Mouse (Mus musculus) olfactory bulb, adult 2 months (tissue): Measurements from ENCODE around the gene Ripor3. TPM values are rescaled to one million over a fixed set of nuclear protein-coding genes. Genes with fewer than 3 reads are reported as not detected.

Source experiments
- H3K27ac ChIP-seq: fragments of 200-500 bp; 2 replicates; pipeline ENCODE4 v1.5.1; 2012; ENCODE audit warnings: low read depth, low read length; ENCODE audit not compliant: insufficient read depth
- H3K4me1 ChIP-seq: fragments of 200-500 bp; 2 replicates; pipeline ENCODE4 v1.6.1; 2012; ENCODE audit warnings: low read length; ENCODE audit not compliant: control insufficient read depth, insufficient read depth
- H3K4me3 ChIP-seq: fragments of 200-500 bp; 2 replicates; pipeline ENCODE4 v1.5.1; 2012; ENCODE audit warnings: mild to moderate bottlenecking, low read depth, low read length, moderate library complexity; ENCODE audit not compliant: insufficient read depth
- CTCF ChIP-seq: fragments of 200-500 bp; IDR thresholded peaks from 2 replicates; pipeline ENCODE4 v1.5.1; 2012; ENCODE audit warnings: low read depth, mild to moderate bottlenecking, low read length, moderate library complexity; ENCODE audit not compliant: insufficient read depth
- POLR2A ChIP-seq: fragments of 200-500 bp; IDR thresholded peaks from 2 replicates; pipeline ENCODE4 v1.6.1; 2012; ENCODE audit warnings: mild to moderate bottlenecking, low read depth, low read length, moderate library complexity; ENCODE audit not compliant: insufficient read depth
- WGBS: fragments of 180-500 bp; shearing (Covaris S2); methylation state at CpG from one replicate; pipeline ENCODE4 v1.1.7; 2018; 5-methylcytosine and 5-hydroxymethylcytosine counted together
- polyA plus RNA-seq: library from polyadenylated mRNA; stranded (reverse); fragments of >200 nt; gene quantifications from 2 replicates; pipeline ENCODE4 v1.2.4, GENCODE M21; 2012; ENCODE audit warnings: low replicate concordance; ENCODE audit not compliant: missing spikeins, insufficient read depth, insufficient read length

The Ripor3 gene
- polyA plus RNA-seq, 1 experiment, result not detected

DNA sequence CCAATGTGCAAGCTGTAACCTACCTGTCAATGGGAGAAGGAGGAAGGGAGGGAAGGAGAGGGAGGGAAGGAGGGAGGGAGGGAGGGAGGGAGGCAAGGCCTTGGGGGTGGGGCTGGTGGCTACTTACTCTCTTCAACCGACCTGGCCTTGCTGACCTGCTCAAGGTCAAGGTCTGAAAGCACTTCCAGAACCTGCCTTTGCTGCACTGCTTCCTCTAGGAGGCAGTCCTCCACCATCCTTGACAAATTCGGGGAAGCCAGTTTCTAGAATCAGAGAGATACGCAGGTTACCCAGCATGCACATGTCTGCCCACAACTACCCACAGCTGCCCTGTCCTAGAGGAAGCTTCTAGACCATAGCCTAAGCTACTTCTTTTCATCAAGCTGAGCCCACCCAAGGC lies 25.5 kb downstream of the Ripor3 start:
- TF ChIP-seq POLR2A (no peak), CTCF (no peak)
- Histone ChIP-seq H3K27ac (no peak overlapping the region), H3K4me3 (no peak overlapping the region), H3K4me1 (peaks cover 39% of the 10 kb centered on the region)
- 42% methylated on average over 3 of the region's 3 CpGs for WGBS

DNA sequence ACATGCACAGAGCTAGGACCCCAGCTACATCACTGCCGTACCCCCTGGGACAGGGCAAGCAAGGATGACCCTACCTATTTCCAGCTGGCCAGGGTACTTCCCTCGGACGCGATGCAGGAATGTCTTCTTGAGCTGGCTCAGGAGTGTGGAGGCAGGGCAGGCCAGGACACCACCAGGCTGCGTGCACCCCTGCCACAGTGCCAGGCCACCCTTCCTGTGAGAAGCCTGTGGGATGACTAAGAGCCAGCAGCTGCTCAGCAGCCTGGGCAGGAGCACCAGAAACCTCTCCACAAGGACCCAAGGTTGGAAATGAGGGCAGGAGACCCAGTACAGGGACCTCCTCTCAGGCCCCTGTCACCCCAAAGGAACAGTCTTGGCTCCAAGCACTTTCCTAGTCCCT lies 26.0 kb downstream of the Ripor3 start:
- no peak overlapping the region for H3K4me3 ChIP-seq
- no peak overlapping the region for H3K27ac ChIP-seq
- 83% methylated on average over 5 of the region's 5 CpGs for WGBS
- peaks cover 36% of the 10 kb centered on the region for H3K4me1 ChIP-seq
- TF ChIP-seq POLR2A (no peak), CTCF (no peak)

DNA sequence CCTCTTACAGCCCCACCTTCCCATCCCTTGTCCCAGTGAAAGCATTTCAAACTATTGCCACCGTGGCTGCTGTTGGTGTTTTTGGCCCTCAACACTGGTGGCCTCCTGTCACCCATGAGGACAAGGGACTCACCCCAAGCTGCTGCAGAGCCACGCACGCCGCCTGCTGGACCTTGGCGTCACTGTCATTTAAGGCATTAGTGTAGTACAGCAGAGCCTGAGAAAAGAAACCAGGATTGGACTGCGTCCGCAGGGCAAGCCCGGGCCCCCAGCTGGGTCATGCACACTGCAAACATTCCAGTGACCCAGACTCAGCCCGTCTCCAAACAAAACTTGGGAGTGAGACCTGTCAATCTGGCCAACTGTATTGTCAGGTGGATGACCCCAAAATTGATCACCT lies 27.8 kb downstream of the Ripor3 start:
- H3K4me3 ChIP-seq, result no peak overlapping the region
- 61% methylated on average over 9 of the region's 9 CpGs for WGBS
- TF ChIP-seq POLR2A (no peak), CTCF (no peak)
- peaks cover 35% of the 10 kb centered on the region for H3K4me1 ChIP-seq
- H3K27ac ChIP-seq, result no peak overlapping the region

DNA sequence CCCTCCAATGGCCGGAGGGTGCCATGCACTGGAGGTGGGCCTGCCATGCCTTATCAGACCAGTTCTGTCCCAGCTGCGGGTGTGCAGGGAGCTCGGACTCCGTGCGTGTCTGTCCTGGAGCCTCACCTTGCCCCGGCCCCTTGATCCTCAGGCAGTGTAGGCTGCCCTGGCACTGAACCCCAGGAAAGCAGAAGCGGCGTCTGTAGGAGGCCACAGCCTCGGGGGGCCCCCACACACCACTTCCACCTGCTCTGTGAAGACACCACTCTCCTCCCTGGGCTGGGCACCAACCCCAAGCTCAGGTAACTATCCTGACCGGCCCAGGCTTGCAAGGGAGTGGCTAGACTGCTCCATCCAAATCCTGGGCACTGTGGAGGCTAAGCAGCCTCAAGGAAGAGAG lies 30.0 kb downstream of the Ripor3 start:
- 93% methylated on average over 10 of the region's 10 CpGs for WGBS
- Histone ChIP-seq H3K4me1 (peaks cover 24% of the 10 kb centered on the region), H3K4me3 (no peak overlapping the region), H3K27ac (no peak overlapping the region)
- no peak for TF ChIP-seq CTCF
- no peak for TF ChIP-seq POLR2A

DNA sequence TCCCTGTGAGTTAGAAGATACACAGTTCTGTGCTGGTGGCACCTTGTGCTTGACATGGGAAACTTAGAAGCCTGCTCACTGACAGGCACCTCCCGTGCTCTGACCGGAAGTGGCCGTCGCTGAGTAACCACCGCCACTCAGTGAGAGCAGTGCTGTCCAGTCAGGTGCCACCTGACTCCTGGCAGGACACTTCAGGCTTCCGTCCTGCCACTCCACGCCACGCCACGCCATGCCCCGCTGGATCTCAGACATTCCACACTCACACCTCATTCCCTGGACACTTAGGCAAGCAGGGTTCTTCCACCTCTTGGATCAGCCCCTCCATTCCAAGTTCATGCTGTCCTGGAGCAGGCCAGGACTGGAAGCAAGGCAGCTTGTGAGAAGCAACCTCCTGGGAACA lies 32.1 kb downstream of the Ripor3 start:
- TF ChIP-seq POLR2A, result no peak
- no peak for TF ChIP-seq CTCF
- H3K27ac ChIP-seq, result no peak overlapping the region
- H3K4me1 ChIP-seq, result peaks cover 16% of the 10 kb centered on the region
- WGBS, result 94% methylated on average over 10 of the region's 10 CpGs
- H3K4me3 ChIP-seq, result no peak overlapping the region

DNA sequence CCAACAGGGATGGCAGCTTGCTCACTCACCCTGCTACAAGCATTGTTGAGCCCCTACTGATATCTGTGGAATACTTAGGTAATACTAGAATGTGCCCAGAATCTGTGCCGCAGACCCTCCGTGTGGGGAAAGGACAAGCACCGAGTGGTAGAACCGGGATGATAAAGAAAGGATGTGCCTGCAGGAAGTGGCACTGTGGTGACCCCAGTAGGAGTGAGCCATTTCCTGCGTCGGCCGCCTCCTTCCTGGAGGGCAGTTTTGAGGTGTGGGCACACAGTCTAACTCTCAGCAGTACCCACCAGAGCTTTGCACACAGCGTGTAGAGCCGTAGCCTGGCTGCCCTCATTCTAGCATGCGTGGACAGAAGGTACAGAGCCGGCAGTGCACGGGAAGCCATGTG lies 34.7 kb downstream of the Ripor3 start:
- WGBS, result 88% methylated on average over 12 of the region's 12 CpGs
- no peak overlapping the region for H3K27ac ChIP-seq
- peaks cover 12% of the 10 kb centered on the region for H3K4me1 ChIP-seq
- H3K4me3 ChIP-seq, result no peak overlapping the region
- TF ChIP-seq CTCF, result no peak
- no peak for TF ChIP-seq POLR2A

DNA sequence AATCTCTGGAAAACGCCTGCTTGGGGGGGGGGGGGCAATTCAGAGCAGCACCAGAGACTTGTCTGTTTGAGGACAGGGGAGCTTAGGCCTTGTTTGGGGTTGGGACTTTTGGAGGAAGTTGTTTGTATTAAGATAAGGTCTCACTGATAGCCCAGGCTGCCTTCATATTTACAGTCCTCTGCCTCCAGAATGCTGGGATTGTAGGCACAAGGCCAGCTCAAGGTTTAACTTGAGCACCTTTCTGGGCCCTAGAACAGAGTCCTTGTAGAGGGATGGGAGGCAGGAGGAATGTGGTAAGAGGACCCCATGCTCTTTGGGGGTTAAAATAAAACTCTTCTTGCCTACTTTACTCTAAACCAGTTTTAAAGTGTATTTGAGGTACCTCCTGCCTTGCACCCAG lies 37.6 kb downstream of the Ripor3 start:
- TF ChIP-seq POLR2A (no peak), CTCF (no peak)
- Histone ChIP-seq H3K4me3 (no peak overlapping the region), H3K4me1 (peaks cover 12% of the 10 kb centered on the region), H3K27ac (no peak overlapping the region)
- WGBS, result 11% methylated on average over 1 of the region's 1 CpGs

DNA sequence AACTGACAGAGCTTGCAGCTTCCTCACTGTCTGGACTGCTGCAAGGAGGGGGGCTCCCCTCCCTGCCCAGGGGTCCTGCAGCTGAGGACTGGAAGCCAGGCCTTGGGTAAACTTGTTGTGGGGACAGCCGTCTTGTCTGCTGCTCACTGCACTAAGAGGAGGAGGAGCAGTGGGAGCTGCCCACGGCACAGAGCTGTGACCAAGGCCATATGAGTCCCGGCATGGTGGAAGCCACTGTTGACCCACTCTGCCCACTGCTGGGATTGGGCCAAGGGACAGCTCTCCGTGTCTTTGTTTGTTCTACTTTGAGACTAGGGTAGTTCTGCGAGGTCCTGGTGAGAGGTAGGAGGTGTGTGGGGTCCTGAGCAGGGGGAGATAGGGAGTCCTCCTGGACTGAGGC lies 38.3 kb downstream of the Ripor3 start:
- Histone ChIP-seq H3K4me3 (no peak overlapping the region), H3K27ac (no peak overlapping the region), H3K4me1 (peaks cover 12% of the 10 kb centered on the region)
- no peak for TF ChIP-seq POLR2A
- TF ChIP-seq CTCF, result no peak
- WGBS, result 54% methylated on average over 5 of the region's 5 CpGs

DNA sequence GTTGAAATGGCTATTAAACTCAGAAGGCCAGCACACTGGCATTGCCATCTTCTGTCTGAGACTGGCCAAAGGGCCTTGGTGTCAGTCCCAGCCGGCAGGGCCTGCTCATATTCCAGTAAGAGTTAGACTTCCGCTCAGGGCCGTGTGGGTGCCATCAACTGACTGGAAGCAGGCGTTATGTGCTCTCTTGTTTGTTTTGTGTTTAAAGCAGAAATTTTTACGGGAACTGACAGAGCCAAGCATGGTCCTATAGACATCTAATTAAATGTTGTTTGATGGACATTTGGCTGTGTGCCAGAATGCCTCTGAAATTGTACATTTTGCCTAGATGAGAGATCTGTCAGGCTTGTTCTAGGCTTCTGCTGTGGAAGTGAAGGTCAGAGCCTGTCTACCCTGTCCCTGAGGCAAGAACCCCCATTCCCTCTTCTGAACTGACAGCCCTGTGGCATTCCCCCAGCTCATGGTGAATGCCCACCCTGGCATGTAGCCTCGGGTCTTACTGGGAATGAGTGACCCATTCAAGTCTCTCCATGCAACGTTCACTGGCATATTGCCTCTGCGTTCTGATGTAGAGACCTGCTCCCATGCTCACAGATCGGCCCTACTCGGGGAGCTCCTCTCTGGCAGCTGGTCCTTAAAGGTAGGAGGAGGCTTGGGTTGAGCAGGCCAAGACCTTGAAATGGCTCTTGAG lies 40.4 kb downstream of the Ripor3 start:
- no peak for TF ChIP-seq POLR2A
- no peak for TF ChIP-seq CTCF
- Histone ChIP-seq H3K4me3 (no peak overlapping the region), H3K4me1 (peaks cover 12% of the 10 kb centered on the region), H3K27ac (no peak overlapping the region)
- 34% methylated on average over 10 of the region's 10 CpGs for WGBS

DNA sequence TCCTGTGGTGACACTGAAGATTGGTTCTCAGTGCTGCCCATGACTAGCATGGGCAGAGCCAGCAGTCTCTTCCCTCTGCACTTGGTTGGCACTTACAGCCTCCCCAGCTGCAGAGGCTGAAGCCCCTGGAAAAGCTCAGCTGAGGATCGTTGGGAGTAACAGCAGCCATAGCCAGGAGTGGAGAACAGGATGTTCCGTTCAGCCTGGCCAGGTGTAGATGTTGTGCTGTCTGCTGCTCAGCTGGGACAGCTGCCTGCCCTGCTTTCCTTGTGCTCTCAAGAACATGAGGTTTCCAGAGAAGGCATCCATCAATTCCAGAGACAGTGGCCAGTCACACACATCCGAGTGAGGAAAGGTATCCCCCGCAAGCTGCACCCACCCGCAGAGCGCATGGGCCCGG lies 41.9 kb downstream of the Ripor3 start:
- no peak for TF ChIP-seq POLR2A
- TF ChIP-seq CTCF, result no peak
- WGBS, result 89% methylated on average over 7 of the region's 7 CpGs
- Histone ChIP-seq H3K4me1 (peaks cover 15% of the 10 kb centered on the region), H3K27ac (no peak overlapping the region), H3K4me3 (no peak overlapping the region)
